Mouse (Mus musculus) brain, adult 2 months (tissue): ENCODE results near the gene Tmem178b.

Experiments used
- DNase-seq: peaks from one replicate; pipeline ENCODE4 v3.0.0; 2011; ENCODE audit warnings: low read depth, low spot score

Tmem178b gene

GRCm38 (mm10) chr6:40015711-40016460 lies 142.8 kb downstream of the Tmem178b start:
- DNase-seq = peak; percentile 65

GRCm38 (mm10) chr6:40019396-40019795 lies 146.3 kb downstream of the Tmem178b start:
- no peak for DNase-seq

DNA sequence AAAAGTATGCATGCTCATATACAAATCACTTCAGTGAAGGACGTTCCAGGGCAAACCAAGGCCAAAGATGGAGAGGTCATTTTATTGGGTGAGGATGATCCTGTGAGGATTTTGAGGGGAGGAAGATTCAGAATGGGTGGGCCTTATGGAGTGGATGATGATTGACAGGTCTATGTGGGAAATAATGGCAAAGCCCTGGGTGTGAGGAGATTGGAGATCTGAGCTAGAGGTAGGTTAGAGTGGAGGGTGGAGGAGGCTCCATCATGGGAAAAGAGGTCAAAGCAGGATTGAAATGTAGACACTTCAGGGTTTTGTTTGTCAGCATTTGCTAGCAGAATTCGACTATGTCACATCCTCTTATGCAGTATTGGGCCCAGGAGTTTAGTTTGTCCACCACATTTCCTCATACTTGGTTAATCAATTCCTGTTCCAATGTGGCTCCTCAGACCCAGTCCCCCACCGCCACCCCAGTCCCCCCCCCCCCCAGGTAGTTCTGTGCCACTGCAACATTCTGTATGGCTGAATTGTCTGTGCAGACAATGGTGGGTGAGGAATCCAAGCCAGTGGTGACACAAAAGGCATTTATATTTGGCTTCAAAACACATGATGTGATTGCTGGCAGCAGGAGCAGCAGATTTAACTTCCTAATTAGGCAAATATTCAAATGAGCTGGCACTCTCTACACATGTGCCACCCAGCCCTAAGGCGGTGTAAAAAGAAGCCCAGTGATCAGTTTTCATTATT lies 150.7 kb downstream of the Tmem178b start:
- DNase-seq = peak; percentile 94

DNA sequence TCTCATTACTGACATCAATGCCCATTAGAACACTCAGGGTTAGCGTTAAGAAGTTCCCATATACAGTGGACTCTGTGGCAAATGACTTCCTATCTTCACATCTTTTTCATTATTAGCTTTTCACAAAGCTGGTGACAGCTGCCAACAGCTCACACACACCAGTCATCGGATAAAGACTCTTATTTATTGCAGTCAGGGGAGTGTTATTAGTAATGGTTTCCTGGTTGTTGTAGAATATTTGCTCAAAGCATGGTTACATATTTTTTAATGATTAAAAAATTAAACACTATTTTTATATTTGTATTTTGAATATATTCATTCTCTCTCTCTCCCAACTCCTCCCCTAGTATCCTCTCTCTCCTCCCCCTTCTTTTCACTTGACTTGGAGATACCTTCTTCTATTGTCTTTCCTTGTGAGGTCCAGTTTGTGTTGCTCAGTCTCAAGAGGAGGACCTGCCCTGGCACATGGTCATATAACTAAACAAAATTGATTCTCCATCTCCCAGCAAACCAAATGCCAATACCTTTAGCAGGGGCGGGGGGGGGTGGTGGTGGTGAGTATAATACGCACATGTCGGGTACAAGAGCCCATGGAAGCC lies 151.4 kb downstream of the Tmem178b start:
- DNase-seq = no peak

DNA sequence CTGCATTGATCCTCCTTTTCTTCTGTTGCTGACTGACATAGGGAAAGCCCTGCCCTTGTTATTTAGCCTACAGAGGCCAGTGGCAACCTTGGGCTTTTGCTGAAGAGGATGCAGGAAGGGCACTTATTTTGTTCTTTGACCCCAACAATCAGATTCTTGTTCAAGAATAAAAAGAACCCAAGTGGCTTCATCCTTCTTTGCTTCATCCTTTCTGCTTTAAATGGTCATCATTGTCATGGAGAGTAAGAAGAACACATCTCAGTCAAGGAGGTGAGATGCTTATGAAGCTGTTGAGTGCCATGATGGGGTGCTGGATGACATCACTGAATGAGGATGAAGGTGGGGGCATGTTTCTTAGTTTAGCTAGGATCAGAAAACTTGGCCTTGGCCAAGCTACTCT lies 159.8 kb downstream of the Tmem178b start:
- no peak for DNase-seq

GRCm38 (mm10) chr6:40033935-40034334 lies 160.9 kb downstream of the Tmem178b start:
- DNase-seq = no peak

GRCm38 (mm10) chr6:40048969-40049908 lies 176.2 kb downstream of the Tmem178b start:
- DNase-seq = peak; percentile 87

- peak; percentile 64 for DNase-seq
These were observed 176.9 kb downstream of the Tmem178b start for GRCm38 (mm10) chr6:40049909-40050484.

DNA sequence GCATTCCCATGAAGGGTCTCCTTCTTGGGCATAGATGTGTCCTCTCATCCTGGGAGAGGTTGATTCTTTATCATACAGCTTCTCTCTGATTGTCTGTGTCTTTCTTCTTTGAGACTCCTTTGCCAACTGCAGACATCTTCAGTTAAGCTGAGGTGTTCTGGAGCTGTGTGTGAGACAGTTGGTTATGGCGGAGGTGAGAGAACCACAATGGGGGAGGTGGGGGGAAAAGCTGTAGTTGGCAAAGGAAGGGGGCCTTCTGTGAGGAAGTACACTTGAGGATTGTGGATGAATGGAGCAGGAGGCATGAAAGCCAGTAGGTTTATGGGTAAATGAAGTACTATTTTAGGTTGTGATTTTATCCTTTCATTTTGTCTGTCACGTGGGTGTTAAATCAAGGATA lies 178.6 kb downstream of the Tmem178b start:
- peak; percentile 74 for DNase-seq

DNA sequence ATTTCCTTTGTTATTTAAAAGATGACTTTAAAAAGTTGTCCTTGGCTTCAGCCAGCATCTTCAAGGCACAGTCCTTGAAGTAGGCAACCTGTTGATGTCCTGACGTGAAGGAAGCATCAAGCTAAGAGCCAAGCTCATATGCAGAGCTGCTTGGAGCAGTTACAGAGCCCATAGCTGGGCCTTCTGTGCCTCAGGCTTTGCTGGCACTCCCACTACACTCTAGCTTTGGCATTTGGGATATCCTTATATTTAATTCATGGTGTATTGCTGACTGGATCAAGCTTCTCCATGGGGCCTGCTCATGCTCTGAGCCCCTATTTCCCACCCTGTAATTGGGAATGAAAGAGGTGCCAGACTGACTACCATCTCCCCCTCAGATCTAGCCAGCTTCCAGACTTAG lies 179.5 kb downstream of the Tmem178b start:
- DNase-seq = peak; percentile 40

GRCm38 (mm10) chr6:40059466-40059865 lies 186.4 kb downstream of the Tmem178b start:
- no peak for DNase-seq

DNA sequence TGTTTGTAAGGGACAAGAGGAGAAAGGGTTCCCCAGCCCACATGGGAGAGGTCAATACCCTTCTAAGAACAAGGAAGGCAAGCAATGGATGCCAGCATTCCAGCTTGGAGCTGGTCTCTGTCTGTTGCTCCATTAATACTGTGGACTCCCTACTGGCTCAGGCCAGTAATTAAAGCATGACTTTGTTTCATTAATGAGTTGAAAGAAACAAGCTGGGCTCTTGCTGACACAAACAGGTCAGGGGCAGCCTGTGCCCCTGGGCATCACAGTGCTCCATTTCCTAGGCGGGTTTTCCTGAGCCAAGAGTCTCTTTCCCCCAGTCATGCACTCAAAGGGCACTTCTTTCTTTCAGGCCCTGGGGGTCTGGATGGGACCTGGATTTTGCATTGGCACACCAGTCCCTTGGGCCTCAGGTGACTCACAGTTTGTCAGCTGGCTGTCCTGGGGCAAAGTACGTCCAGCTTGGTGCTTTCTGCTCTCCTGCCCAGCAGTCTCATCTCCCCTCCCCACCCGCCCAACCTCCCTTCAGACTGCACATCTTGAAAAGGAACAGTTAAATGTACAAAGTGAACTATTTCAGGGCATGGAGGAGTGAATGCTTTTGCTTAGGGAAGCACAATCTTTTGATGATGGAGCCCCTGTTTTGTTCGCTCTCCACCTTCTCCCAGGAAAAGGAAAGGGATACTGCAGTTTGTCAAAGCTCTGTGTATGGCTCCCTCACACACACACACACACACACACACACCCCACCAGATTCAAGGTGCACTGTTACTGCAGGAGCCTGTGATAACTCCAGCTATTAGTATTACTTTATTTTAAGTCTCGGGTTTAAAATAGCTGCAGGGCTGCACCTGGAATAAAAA lies 188.5 kb downstream of the Tmem178b start:
- peak; percentile 47 for DNase-seq

GRCm38 (mm10) chr6:40062190-40062501 lies 189.1 kb downstream of the Tmem178b start:
- DNase-seq = peak; percentile 66

- DNase-seq = no peak
These were observed 190.4 kb downstream of the Tmem178b start for GRCm38 (mm10) chr6:40063438-40063837.

DNA sequence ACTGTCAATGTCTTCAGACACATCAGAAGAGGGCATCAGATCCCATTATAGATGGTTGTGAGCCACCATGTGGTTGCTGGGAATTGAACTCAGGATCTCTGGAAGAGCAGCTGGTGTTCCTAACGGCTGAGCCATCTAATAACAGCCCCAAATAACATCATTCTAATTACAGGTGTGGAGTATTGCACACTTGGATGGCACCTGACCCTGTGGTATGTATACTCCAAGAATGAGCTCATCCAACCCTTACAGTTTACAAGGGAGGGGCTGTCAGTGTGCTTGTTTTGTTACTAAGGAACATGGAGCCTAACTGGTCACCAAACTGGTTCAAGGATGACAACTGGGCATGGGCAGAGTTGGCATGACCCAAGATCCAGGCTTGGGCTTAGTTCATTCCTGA lies 190.8 kb downstream of the Tmem178b start:
- no peak for DNase-seq

DNA sequence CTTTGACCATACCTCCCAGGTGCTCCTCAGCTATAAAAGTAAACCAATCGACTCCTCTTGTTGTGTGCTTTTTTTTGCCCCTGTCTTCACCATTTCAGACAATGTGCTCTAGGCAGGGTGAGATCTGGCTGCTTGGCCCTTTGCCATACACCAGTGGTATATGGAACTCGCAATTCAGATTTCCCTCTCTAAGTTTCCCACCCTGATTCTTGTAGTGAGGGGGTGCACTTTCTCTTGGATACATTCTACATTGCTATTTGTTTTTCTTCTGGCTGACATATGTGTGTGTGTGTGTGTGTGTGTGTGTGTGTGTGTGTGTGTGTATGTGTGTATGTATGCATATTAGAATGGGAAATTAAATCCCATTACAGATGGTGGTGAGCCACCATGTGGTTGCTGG lies 191.3 kb downstream of the Tmem178b start:
- no peak for DNase-seq

- peak; percentile 54 for DNase-seq
These were observed 195.4 kb downstream of the Tmem178b start for GRCm38 (mm10) chr6:40068467-40068866.

- DNase-seq = peak; percentile 86
These were observed 197.9 kb downstream of the Tmem178b start for GRCm38 (mm10) chr6:40071007-40071406.

DNA sequence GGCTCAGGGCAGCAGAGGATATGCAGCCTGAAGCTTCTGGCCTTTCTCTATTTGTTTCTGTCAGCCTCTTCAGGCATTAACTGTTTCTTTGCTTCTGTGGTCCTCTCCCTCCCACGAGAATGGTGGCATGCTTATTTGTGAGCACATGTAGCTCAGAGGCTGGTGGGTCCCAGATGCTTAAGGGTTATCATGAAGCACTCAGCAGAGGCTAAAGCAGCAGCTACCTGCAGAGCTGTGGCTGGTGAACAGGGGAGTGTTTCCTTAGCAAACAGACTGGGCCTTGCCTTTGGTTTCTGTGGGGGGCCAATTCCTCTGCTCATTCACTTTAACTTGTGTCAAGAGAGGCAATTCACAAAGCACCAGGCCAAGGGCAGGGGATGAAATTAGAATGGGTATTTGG lies 203.0 kb downstream of the Tmem178b start:
- no peak for DNase-seq

DNA sequence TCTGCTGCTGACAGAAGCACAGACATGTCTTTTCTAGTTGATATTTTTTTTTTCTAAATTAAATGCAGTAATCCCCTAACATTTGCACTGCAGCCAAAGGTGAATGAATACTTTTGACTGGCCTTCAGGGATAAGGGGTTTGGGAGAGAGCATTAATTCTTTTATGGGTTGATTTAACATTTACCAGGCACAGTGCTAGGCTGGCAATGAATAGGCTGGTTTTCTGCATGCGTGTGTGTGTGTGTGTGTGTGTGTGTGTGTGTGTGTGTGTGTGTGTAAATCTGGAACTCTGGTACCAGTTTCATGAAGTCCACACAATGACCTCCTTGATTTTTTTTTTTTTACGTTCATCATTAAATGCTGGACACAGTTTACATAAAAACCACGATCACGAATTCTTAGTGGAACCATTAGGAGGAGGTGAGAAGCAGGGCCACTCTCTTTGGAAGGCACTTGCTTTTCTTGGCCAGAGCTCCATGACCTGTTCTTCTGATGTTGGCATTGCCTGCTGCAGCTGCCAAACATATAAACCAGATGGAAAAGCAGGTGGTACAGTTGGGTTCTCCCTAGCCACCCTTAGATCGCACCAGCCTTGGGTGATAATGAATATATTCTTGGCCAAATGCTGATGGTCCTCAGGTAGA lies 203.7 kb downstream of the Tmem178b start:
- DNase-seq = no peak
